Mouse (Mus musculus) sigmoid colon, adult 10 weeks (tissue): Measurements from ENCODE around the gene Olfr1201. TPM values are rescaled to one million over a fixed set of nuclear protein-coding genes. Genes with fewer than 3 reads are reported as not detected.

Experiments
- polyA plus RNA-seq: library from polyadenylated mRNA; stranded (reverse); fragments of 350-450 nt; fragmentation: Illumina TruSeq; extraction: RNeasy Lipid Tissue Mini Kit (QIAGEN cat#74804); gene quantifications from one replicate; pipeline ENCODE4 v1.2.3, GENCODE M21; 2014; ENCODE audit warnings: low read depth, low replicate concordance

Olfr1201 gene
- not detected for polyA plus RNA-seq

GRCm38 (mm10) chr2:88792736-88793135 lies at the start of gene Olfr1201:
TSS of gene Olfr1201 (plus strand) at chr2:88793036.

GRCm38 (mm10) chr2:88751270-88751669 lies 41.6 kb upstream of the Olfr1201 start, which contains the start of gene Olfr1198:
TSS of gene Olfr1198 (minus strand) at chr2:88751370.

GRCm38 (mm10) chr2:88760369-88760768 lies 32.5 kb upstream of the Olfr1201 start, which contains the start of gene Olfr1199:
TSS of gene Olfr1199 (minus strand) at chr2:88760469.

GRCm38 (mm10) chr2:88770388-88770787 lies 22.4 kb upstream of the Olfr1201 start, which contains the start of gene Olfr1200:
TSS of gene Olfr1200 (minus strand) at chr2:88770488.

GRCm38 (mm10) chr2:88814196-88814595 lies 21.4 kb downstream of the Olfr1201 start, which contains the start of gene Olfr1202:
TSS of gene Olfr1202 (plus strand) at chr2:88814496.

GRCm38 (mm10) chr2:88829437-88829836 lies 36.6 kb downstream of the Olfr1201 start, which contains the start of gene Olfr1205:
TSS of gene Olfr1205 (plus strand) at chr2:88829737.

Other genes with a start within 250 kb of the Olfr1201 start
- not detected for gene Olfr1188, start 236.1 kb upstream of the Olfr1201 start, polyA plus RNA-seq
- not detected for gene Olfr1189, start 206.6 kb upstream of the Olfr1201 start, polyA plus RNA-seq
- gene Olfr1191-ps1, start 152.5 kb upstream of the Olfr1201 start, polyA plus RNA-seq = not detected
- not detected for gene Olfr1192-ps1, start 144.5 kb upstream of the Olfr1201 start, polyA plus RNA-seq
- gene Olfr1193, start 117.4 kb upstream of the Olfr1201 start, polyA plus RNA-seq = not detected
- gene Olfr1195, start 103.8 kb upstream of the Olfr1201 start, polyA plus RNA-seq = not detected
- gene Olfr1196, start 88.4 kb upstream of the Olfr1201 start, polyA plus RNA-seq = not detected
- not detected for gene Olfr1197, start 60.7 kb upstream of the Olfr1201 start, polyA plus RNA-seq
- gene Olfr1198, start 41.7 kb upstream of the Olfr1201 start, polyA plus RNA-seq = not detected
- not detected for gene Olfr1199, start 32.6 kb upstream of the Olfr1201 start, polyA plus RNA-seq
- not detected for gene Olfr1200, start 22.5 kb upstream of the Olfr1201 start, polyA plus RNA-seq
- gene Olfr1202, start 21.5 kb downstream of the Olfr1201 start, polyA plus RNA-seq = not detected
- not detected for gene Olfr1205, start 36.7 kb downstream of the Olfr1201 start, polyA plus RNA-seq
- gene Olfr1204, start 56.3 kb downstream of the Olfr1201 start, polyA plus RNA-seq = not detected
- not detected for gene Olfr1206, start 70.2 kb downstream of the Olfr1201 start, polyA plus RNA-seq
- not detected for gene Olfr1208, start 109.3 kb downstream of the Olfr1201 start, polyA plus RNA-seq
- gene Olfr1209, start 122.1 kb downstream of the Olfr1201 start, polyA plus RNA-seq = not detected
- gene Olfr1211, start 145.1 kb downstream of the Olfr1201 start, polyA plus RNA-seq = not detected
- not detected for gene Olfr1212, start 160.9 kb downstream of the Olfr1201 start, polyA plus RNA-seq
- not detected for gene Gm13762, start 187.2 kb downstream of the Olfr1201 start, polyA plus RNA-seq
- gene Olfr1214, start 199.6 kb downstream of the Olfr1201 start, polyA plus RNA-seq = not detected
- not detected for gene Olfr1215, start 213.9 kb downstream of the Olfr1201 start, polyA plus RNA-seq
- not detected for gene Olfr1216, start 225.3 kb downstream of the Olfr1201 start, polyA plus RNA-seq
- not detected for gene Olfr1217, start 239.0 kb downstream of the Olfr1201 start, polyA plus RNA-seq